Mouse (Mus musculus) kidney, embryonic 16.5 days (tissue): ENCODE measurements around the gene Slit3. TPM values are rescaled to one million over a fixed set of nuclear protein-coding genes. Genes with fewer than 3 reads are reported as not detected.

Experiments
- ATAC-seq: fragments of 200-750 bp; cut with Nextera tagmentation; 2 replicates; pipeline ENCODE4 v1.8.0; 2017; ENCODE audit warnings: moderate TSS enrichment; ENCODE audit not compliant: low FRiP score, low TSS enrichment
- H3K27ac ChIP-seq: fragments of 300-500 bp; sonication (generic); 2 replicates; pipeline ENCODE4 v1.5.1; 2014; ENCODE audit warnings: low read length
- H3K27me3 ChIP-seq: fragments of 300-500 bp; sonication (generic); 2 replicates; pipeline ENCODE4 v1.6.1; 2014; ENCODE audit warnings: low read length, control low read depth, mixed read lengths; ENCODE audit not compliant: insufficient read depth
- H3K36me3 ChIP-seq: fragments of 300-500 bp; sonication (generic); 2 replicates; pipeline ENCODE4 v1.6.1; 2014; ENCODE audit warnings: low read length, control low read depth, mixed read lengths; ENCODE audit not compliant: insufficient read depth
- H3K4me1 ChIP-seq: fragments of 300-500 bp; sonication (generic); 2 replicates; pipeline ENCODE4 v1.6.1; 2014; ENCODE audit warnings: low read length, control low read depth, mixed read lengths; ENCODE audit not compliant: insufficient read depth
- H3K4me2 ChIP-seq: fragments of 300-500 bp; sonication (generic); replicated peaks from 2 replicates; pipeline ENCODE4 v1.6.1; 2014; ENCODE audit warnings: low read depth, low read length
- H3K4me3 ChIP-seq: fragments of 300-500 bp; sonication (generic); 2 replicates; pipeline ENCODE4 v1.5.1; 2014; ENCODE audit warnings: mild to moderate bottlenecking, low read length
- H3K9ac ChIP-seq: fragments of 300-500 bp; sonication (generic); replicated peaks from 2 replicates; pipeline ENCODE4 v1.6.1; 2014; ENCODE audit warnings: low read length
- H3K9me3 ChIP-seq: fragments of 300-500 bp; sonication (generic); 2 replicates; pipeline ENCODE4 v1.6.1; 2016; ENCODE audit warnings: low read length, control low read depth
- WGBS: fragments of 180-500 bp; shearing (Covaris S2); extraction: QIAGEN DNeasy Blood & Tissue Kit; methylation state at CpG from one replicate; pipeline ENCODE4 v1.1.7; 2014; 5-methylcytosine and 5-hydroxymethylcytosine counted together
- polyA plus RNA-seq: library from polyadenylated mRNA; unstranded; fragments of >200 nt; fragmentation: Nextera tagmentation; extraction: Ambion mirVana; gene quantifications from 2 replicates; pipeline ENCODE4 v1.2.1, GENCODE M21; 2015

The Slit3 gene
- polyA plus RNA-seq, 1 experiment from 2014 or later, result 8.3 TPM

DNA sequence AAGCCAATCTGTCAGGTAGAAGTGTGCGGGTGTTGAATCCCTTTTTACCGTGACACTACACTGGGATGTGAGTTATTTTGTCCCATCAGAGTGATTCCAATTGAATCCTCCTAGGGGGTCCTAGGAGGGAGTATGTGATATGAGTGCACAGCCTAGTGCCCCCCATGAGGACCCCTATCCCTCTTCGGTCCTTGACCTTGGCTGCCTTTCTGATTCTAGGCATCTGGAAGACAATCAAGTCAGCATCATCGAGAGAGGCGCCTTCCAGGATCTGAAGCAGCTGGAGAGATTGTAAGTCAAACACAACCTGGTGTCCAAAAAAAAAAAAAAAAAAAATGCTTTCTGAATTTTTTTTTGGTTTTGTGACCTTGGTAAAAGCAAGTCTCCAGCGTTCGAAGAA is 56.5 kb downstream of the Slit3 start:
- no peak overlapping the region for H3K9ac ChIP-seq
- H3K36me3 ChIP-seq, result no peaks in the 10 kb centered on the region
- H3K4me1 ChIP-seq, result peaks cover 9% of the 10 kb centered on the region
- no peaks in the 10 kb centered on the region for H3K9me3 ChIP-seq
- ATAC-seq, result no peak
- WGBS, result 73% methylated on average over 7 of the region's 7 CpGs
- no peaks in the 10 kb centered on the region for H3K27me3 ChIP-seq
- H3K4me3 ChIP-seq, result no peak overlapping the region
- no peak overlapping the region for H3K27ac ChIP-seq
- H3K4me2 ChIP-seq, result no peak overlapping the region

DNA sequence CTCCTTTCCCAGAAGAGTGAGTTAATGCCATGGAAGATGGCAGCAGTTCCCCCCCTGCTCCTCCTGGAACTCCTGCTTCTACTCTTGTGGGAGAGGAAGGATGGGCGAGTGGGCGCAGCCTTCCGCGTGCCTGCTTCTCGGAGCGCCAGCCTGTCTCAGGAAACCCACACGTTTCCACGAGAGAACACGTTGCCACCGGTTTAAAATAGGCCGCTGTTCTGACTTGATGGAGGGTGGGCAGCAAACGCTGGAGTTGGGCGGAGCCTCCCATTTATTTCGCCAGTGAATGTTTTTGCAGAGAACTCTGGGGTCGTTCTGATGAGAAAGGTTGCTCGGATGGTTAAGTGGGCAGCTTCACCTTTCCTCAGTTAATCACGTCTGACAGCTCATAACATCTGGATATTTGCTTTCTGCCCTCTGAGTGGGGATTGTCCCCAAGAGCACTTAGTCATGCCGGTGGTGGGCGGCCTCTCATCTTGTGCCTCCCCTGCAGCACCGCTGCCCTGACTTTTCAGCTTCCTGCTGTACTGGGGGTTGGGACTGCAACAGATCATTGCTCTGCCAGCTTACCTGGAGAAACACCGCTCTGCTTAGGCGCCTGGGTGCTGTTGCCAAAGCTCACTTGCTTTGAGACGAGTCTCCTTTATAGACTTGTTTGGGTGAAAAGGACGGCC is 57.3 kb downstream of the Slit3 start:
- ATAC-seq, result 0 out of 2 replicates have a peak, but pooled peaks have one; percentile 61
- H3K4me1 ChIP-seq, result peaks cover 9% of the 10 kb centered on the region
- H3K4me2 ChIP-seq, result peak overlapping the region; percentile 48
- WGBS, result 22% methylated on average over 24 of the region's 24 CpGs
- H3K27me3 ChIP-seq, result no peaks in the 10 kb centered on the region
- H3K9me3 ChIP-seq, result no peaks in the 10 kb centered on the region
- H3K4me3 ChIP-seq, result peak overlapping the region; percentile 21
- no peaks in the 10 kb centered on the region for H3K36me3 ChIP-seq
- H3K27ac ChIP-seq, result no peak overlapping the region
- H3K9ac ChIP-seq, result 0 out of 2 replicates have a peak overlapping the region, but pooled peaks have one; percentile 25

DNA sequence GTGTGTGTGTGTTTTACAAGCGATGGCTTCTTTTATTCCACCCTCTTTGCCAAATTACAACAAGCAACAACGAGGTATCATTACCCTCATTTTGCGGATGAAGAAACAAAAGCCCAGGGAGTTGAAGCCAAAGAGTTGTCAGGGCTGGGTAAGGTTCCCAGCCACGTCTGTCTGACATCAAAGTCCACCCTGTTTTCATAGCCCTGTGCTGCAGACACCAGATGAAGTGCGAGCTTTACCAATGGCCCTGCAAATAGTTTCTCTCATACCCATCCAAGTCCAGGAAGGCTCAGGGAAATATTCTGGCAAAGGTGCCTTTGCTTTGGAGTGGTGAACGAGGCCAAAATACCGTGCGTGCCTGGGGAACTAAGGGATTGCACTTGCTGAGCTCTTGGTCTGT is 58.3 kb downstream of the Slit3 start:
- Histone ChIP-seq H3K4me3 (no peak overlapping the region), H3K27me3 (no peaks in the 10 kb centered on the region), H3K27ac (no peak overlapping the region), H3K9me3 (no peaks in the 10 kb centered on the region), H3K4me1 (peaks cover 9% of the 10 kb centered on the region), H3K9ac (no peak overlapping the region), H3K4me2 (no peak overlapping the region), H3K36me3 (no peaks in the 10 kb centered on the region)
- 50% methylated on average over 8 of the region's 8 CpGs for WGBS
- ATAC-seq, result no peak

DNA sequence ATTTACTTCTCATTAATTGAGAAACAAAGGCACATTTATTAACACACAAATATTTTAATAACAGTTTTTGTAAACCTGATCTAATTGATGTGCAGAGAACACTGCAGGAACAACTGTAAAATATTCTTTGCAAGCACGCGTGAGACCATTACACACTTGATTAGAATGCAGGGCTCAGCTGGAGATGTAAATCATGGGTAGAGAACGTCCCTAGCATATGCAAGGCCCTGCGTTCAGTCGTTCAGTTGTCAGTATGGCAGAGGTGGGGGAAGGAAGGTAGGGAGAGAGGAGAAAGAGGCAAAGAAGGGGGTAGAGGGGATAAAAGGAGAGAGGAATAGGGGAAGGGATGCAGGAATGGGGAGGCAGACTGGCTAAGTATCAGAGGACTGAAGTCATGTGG is 61.9 kb downstream of the Slit3 start:
- Histone ChIP-seq H3K4me3 (no peak overlapping the region), H3K4me2 (no peak overlapping the region), H3K27ac (no peak overlapping the region), H3K27me3 (no peaks in the 10 kb centered on the region), H3K4me1 (peaks cover 9% of the 10 kb centered on the region), H3K36me3 (no peaks in the 10 kb centered on the region), H3K9me3 (no peaks in the 10 kb centered on the region), H3K9ac (no peak overlapping the region)
- WGBS, result 50% methylated on average over 5 of the region's 5 CpGs
- ATAC-seq, result no peak

DNA sequence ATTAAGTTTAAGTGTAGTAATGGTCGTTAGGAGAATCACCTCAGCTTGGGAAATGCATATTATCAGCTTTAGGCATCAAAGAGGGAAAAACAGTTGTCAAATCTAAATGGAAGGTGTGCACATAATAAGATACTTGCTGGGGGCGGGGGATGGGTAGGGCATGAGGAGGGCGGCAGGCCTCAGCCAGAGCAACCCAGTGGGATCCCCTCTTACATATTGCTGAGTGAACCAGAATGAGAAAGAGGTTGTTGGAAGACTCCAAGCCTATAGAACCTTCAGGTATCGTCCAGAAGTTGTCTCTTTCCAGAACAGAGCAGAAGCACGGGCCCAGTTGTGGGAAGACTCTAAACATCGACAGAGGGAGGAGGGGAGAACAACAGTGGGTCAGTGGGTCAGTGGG is 73.8 kb downstream of the Slit3 start:
- H3K4me3 ChIP-seq, result no peak overlapping the region
- no peak for ATAC-seq
- H3K9ac ChIP-seq, result no peak overlapping the region
- no peak overlapping the region for H3K4me2 ChIP-seq
- H3K27me3 ChIP-seq, result no peaks in the 10 kb centered on the region
- H3K9me3 ChIP-seq, result no peaks in the 10 kb centered on the region
- no peaks in the 10 kb centered on the region for H3K4me1 ChIP-seq
- no peak overlapping the region for H3K27ac ChIP-seq
- no peaks in the 10 kb centered on the region for H3K36me3 ChIP-seq
- WGBS, result 88% methylated on average over 6 of the region's 6 CpGs

DNA sequence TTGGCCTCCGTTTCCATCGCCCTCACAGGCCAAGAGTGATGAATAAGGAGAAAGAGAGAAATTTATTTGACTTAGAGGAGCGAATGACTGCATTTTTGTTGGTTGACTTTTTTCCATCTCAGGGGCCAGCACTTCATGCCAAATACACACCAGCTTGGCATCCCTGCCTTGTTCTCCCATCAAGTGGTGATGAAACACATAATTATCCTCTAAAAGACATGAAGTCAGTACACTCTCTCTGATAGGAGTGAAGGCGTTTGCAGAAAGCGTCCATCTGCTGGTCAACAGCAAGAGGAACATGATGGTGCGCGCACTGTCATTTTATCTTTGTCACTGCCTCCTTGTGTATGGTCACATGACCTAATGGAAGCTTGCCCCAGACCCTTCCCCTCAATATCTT is 75.8 kb downstream of the Slit3 start:
- H3K4me3 ChIP-seq, result no peak overlapping the region
- no peaks in the 10 kb centered on the region for H3K4me1 ChIP-seq
- H3K36me3 ChIP-seq, result no peaks in the 10 kb centered on the region
- WGBS, result 88% methylated on average over 7 of the region's 7 CpGs
- no peaks in the 10 kb centered on the region for H3K27me3 ChIP-seq
- H3K9me3 ChIP-seq, result no peaks in the 10 kb centered on the region
- no peak overlapping the region for H3K27ac ChIP-seq
- no peak overlapping the region for H3K4me2 ChIP-seq
- no peak overlapping the region for H3K9ac ChIP-seq
- no peak for ATAC-seq

DNA sequence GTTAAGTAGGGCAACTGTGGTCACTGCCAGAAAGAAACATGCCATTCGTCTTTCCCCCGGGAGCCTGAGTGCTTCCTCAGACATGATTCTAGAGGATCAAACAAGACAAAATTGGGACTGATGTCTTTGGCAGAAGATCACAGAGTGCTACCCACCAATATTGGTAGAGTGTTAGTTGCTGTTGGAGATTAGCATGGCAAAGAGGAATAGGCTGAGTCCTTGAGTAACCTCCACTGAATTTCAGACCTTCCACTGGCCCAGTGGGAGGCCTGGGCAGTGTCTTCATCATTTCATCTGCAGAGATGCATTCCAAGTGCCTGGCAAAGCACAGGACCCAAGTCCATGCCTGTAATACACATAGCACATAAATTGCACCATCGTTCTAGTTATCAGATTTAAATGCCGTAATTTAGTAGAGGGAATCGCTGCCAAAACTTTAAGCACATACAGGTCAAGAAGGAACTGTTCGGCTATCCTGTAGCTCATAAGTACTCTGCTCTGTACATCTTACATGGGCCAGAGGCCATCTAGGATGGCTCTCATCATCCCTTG is 77.6 kb downstream of the Slit3 start:
- ATAC-seq, result no peak

DNA sequence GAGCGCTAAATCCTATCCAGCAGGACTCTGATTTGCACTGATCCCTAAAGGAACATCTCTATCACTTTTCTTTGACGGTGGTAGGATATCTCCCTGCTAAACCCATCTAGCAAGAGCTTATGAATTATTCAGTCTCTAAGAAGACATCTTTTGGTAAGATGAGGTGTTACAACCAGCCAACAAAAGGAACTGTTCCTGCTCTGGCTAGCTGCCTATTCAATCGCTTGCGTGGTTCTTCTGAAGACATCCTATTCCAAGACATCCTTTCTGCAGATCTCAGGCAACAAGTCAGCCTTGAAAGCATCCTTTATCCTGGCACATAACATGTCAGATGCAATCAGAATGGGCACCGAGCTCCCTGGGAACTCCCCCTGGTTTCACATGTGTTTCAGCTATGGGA is 81.3 kb downstream of the Slit3 start:
- Histone ChIP-seq H3K4me3 (no peak overlapping the region), H3K9me3 (no peaks in the 10 kb centered on the region), H3K4me1 (peaks cover 27% of the 10 kb centered on the region), H3K9ac (no peak overlapping the region), H3K27me3 (no peaks in the 10 kb centered on the region), H3K27ac (no peak overlapping the region), H3K4me2 (no peak overlapping the region), H3K36me3 (no peaks in the 10 kb centered on the region)
- ATAC-seq, result no peak
- 61% methylated on average over 5 of the region's 5 CpGs for WGBS

More for the DNA sequence above, 77.6 kb downstream of the Slit3 start:
- Histone ChIP-seq H3K27ac (no peak overlapping the region), H3K9me3 (no peaks in the 10 kb centered on the region), H3K9ac (no peak overlapping the region), H3K36me3 (no peaks in the 10 kb centered on the region), H3K4me2 (no peak overlapping the region), H3K4me3 (no peak overlapping the region), H3K27me3 (no peaks in the 10 kb centered on the region), H3K4me1 (peaks cover 13% of the 10 kb centered on the region)
- WGBS, result 79% methylated on average over 6 of the region's 6 CpGs

DNA sequence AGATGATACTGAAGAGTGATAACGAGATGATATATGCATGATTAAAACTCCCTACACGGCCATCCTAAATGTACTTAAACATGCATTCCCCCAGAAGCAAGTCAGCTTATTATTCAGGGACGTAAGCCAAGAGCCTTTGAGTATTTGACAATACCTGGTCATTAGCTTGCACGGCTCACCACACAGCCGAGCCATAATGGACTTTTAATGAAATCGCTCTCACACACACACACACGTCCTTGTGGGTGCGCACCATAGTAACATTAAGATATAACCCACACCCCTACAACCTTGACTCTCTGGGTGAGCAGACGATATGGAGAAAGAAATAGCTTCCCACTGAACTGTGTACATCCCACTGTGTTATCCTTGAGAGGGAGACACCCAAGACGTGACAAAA is 82.6 kb downstream of the Slit3 start:
- 38% methylated on average over 10 of the region's 10 CpGs for WGBS
- Histone ChIP-seq H3K4me2 (no peak overlapping the region), H3K9ac (no peak overlapping the region), H3K4me3 (no peak overlapping the region), H3K9me3 (no peaks in the 10 kb centered on the region), H3K36me3 (no peaks in the 10 kb centered on the region), H3K27me3 (no peaks in the 10 kb centered on the region), H3K4me1 (peaks cover 27% of the 10 kb centered on the region), H3K27ac (no peak overlapping the region)
- ATAC-seq, result peak; percentile 65; the same call in 1 of the 2 replicates

DNA sequence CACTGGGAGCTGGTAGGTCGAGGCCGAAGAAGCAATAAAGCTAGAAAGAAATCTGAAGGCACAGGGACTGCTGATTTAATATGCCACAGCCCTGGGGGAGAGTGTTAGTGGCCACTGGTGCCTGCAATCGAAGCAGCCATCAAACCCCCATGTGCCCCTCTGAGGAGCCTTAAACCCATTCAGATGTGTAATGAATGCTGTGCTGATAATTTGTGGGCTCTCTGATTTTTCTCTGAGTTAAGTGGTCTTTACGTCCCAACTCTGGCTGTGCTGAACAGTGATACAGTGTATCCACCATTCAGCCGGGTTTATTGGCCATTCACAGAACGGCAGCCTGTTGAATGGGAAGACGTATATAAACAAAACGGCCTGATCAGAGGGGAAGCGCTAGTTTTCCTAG is 83.1 kb downstream of the Slit3 start:
- Histone ChIP-seq H3K36me3 (no peaks in the 10 kb centered on the region), H3K27me3 (no peaks in the 10 kb centered on the region), H3K4me2 (no peak overlapping the region), H3K9ac (no peak overlapping the region), H3K4me1 (peaks cover 27% of the 10 kb centered on the region), H3K27ac (no peak overlapping the region), H3K9me3 (no peaks in the 10 kb centered on the region), H3K4me3 (no peak overlapping the region)
- peak; percentile 44; the same call in 1 of the 2 replicates for ATAC-seq
- 16% methylated on average over 9 of the region's 9 CpGs for WGBS
